Mouse (Mus musculus): ENCODE measurements around the gene Mpv17. TPM values are rescaled to one million over a fixed set of nuclear protein-coding genes. Genes with fewer than 3 reads are reported as not detected.

Gene Mpv17
- 56.7 and 57.1 TPM in 2 replicates for polyA plus RNA-seq (2015; fragmentation: Nextera tagmentation; extraction: Ambion mirVana)

DNA sequence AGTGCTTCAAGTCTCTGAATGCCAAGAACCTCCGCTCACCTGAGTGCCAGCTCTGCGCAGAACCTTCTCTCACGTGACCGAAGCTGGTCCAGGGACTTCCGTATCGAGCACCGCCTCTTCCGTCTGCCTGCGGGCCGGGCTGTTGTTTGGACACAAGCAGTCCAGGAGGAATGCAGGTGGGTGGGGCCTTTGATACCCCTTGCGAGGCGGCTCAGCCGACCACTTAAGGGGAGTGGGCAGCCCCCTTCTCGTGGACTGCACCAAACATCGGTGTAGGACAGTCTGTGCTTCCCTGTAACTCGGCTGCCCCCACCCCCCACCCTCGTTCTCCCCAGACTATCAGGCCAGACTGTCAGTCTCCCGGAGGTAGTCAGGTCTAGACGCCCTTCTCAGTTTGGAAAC lies at the start of gene Mpv17:
Gene Mpv17 (minus strand): TSS at position 100 of the 402 bp plus-strand sequence.
- Histone ChIP-seq H3K4me1 (peaks cover 14% of the 10 kb centered on the region), H3K27me3 (no peaks in the 10 kb centered on the region), H3K4me2 (peak within 1 kb of the TSS; percentile 79), H3K9me3 (replicated peaks) (no peaks in the 10 kb centered on the region), H3K27ac (peak within 1 kb of the TSS; percentile 51; the same call in 1 of the 2 replicates), H3K9ac (peak within 1 kb of the TSS; percentile 72), H3K4me3 (peak within 1 kb of the TSS; percentile 56), H3K36me3 (ENCODE audit: poor library complexity, severe bottlenecking) (peaks cover 41% of the 10 kb centered on the region)
- ATAC-seq, result peak; percentile 96
- WGBS, result under 1% methylated on average over 19 of the region's 19 CpGs

DNA sequence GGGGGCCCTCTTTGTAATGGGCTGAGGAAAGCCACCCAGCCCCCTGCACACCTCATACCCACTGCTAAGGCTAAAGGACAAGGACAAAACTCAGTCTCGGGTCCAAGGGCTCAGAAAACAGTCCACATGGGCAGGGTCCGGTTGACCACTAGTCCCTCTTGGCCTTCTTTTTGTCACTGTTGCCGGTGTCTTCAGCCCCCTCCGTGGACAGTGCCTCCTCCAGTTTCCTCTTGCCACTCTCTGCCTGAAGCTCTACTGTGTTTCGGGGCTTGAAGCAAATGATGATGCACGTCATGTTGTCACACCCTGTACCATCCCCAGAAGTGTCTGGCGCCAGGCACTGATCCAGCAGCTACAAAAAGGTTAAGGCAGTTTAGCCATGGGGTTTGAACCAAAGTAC lies 48.9 kb upstream of the Mpv17 start:
- no peak for ATAC-seq
- 83% methylated on average over 7 of the region's 7 CpGs for WGBS

DNA sequence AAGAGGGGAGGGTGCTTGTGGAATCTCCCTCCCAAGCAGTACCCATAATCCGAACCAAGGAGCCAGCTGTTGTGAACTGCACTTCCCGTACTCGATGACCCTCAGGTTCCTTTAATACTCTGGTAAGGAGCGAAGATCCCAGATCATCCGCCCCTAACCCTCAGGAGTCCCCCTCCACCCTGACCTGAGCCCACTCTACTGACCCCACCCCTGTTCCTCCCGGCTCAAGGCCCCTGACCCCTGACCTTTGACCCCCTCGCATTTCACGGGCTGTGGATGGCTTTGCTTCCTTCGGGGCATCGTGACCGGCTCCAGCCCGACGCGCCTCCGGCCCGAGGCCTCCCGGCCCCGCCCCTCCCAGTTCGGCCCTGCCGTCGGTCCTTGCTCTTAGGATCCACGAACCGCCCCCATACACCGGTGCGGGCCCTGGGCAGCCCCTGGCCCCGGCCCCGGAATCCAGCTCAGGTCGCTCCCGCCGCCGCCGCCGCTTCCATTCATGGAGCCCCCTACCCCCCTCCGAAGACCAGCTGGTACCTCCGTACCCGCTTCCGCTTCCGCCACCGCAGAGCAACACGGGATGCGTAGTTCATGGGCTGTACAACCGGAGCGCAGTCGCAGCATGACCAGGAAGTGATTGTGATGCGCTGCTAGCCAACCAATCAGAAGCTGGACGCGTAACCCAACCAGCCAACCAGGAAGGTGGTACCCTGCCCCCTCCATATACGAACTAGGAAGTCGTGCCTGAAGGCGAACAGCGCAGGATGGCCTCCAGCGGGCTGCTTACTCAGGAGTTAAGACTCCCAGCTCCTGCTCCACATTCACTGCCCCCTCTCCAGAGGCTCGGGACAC lies 47.9 kb upstream of the Mpv17 start, which contains the start of gene Zfp513:
Gene Zfp513 (minus strand): TSS at position 562 of the 849 bp plus-strand sequence.
- WGBS, result under 1% methylated on average over 53 of the region's 53 CpGs
- Histone ChIP-seq H3K9ac (peak within 1 kb of the TSS; percentile 89), H3K9me3 (replicated peaks) (peaks cover 5% of the 10 kb centered on the region), H3K4me3 (peak within 1 kb of the TSS; percentile 73), H3K4me2 (peak within 1 kb of the TSS; percentile 82), H3K4me1 (peaks cover 24% of the 10 kb centered on the region), H3K36me3 (ENCODE audit: poor library complexity, severe bottlenecking) (peaks cover 80% of the 10 kb centered on the region), H3K27ac (peak within 1 kb of the TSS; percentile 82), H3K27me3 (no peaks in the 10 kb centered on the region)
- ATAC-seq, result peak; percentile 97

More for the DNA sequence above, 48.9 kb upstream of the Mpv17 start:
- Histone ChIP-seq H3K4me2 (peak overlapping the region; percentile 70), H3K9ac (peak overlapping the region; percentile 61), H3K9me3 (replicated peaks) (peaks cover 5% of the 10 kb centered on the region), H3K36me3 (ENCODE audit: poor library complexity, severe bottlenecking) (peaks cover 80% of the 10 kb centered on the region), H3K27me3 (no peaks in the 10 kb centered on the region), H3K27ac (peak overlapping the region; percentile 82), H3K4me1 (peaks cover 24% of the 10 kb centered on the region), H3K4me3 (peak overlapping the region; percentile 73)

DNA sequence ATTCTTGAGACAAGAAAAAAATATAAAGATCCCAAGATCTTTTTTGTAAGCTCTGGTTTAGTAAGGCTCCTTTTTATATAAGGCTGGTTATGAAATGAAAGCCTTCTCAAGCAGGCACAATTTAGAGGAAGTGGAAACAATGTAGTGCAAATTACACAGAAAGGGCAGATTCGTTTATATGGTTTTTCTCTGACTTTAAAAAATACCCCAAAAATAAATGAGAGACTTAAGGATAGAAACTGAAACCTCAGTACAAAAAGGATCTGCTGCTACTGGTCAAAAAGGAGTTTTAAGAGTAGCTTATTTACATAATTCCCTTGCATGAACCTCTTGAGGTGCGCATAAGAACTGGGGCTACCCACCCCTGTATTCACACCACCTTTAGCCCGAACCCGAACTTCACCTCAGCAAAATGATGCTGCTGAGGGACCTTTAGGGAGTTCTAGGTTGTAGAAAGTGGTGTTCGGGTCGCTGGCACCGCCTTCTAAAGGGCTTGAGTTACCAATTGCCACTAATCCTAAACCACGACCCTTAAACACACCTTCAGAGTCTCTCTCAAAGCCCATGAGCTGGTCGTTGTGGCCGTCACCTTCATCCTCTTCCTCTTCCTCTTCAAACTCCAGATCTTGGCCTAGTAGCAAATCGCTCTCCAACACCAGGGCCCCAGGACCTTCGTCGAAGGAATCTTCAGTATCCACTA lies 47.1 kb upstream of the Mpv17 start:
- Histone ChIP-seq H3K4me1 (peaks cover 24% of the 10 kb centered on the region), H3K36me3 (ENCODE audit: poor library complexity, severe bottlenecking) (peaks cover 81% of the 10 kb centered on the region), H3K4me3 (peak overlapping the region; percentile 73), H3K9me3 (replicated peaks) (peaks cover 5% of the 10 kb centered on the region), H3K9ac (peak overlapping the region; percentile 89), H3K27ac (peak overlapping the region; percentile 79), H3K27me3 (no peaks in the 10 kb centered on the region), H3K4me2 (peak overlapping the region; percentile 82)
- 19% methylated on average over 13 of the region's 13 CpGs for WGBS
- ATAC-seq, result no peak

DNA sequence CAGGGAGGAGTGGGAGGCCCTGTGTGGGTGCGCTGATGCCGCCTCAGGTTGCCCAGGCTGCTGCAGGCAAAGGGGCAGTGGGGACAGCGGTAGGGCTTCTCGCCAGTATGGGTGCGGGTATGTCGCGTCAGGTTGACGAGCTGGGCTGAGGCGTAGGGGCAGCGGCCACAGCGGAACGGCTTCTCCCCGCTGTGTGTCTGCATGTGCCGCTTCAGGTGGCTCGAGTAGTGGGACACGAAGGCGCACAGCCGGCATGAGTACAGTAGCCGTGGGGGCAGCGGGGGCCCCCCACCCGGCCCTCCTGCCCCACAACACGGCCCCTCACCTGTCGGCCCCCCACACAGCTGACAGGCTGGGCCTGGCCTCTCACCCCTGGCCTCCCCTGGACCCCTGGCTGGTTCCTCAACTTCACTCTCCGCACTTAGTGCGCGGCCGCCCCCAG lies 46.3 kb upstream of the Mpv17 start:
- peak overlapping the region; percentile 26; the same call in 1 of the 2 replicates for H3K9ac ChIP-seq
- H3K9me3 ChIP-seq (replicated peaks), result peaks cover 5% of the 10 kb centered on the region
- H3K4me2 ChIP-seq, result peak overlapping the region; percentile 82
- H3K36me3 ChIP-seq (ENCODE audit: poor library complexity, severe bottlenecking), result peaks cover 81% of the 10 kb centered on the region
- H3K4me1 ChIP-seq, result peaks cover 24% of the 10 kb centered on the region
- H3K27ac ChIP-seq, result no peak overlapping the region
- no peak for ATAC-seq
- H3K4me3 ChIP-seq, result peak overlapping the region; percentile 3
- H3K27me3 ChIP-seq, result no peaks in the 10 kb centered on the region
- 92% methylated on average over 27 of the region's 27 CpGs for WGBS

DNA sequence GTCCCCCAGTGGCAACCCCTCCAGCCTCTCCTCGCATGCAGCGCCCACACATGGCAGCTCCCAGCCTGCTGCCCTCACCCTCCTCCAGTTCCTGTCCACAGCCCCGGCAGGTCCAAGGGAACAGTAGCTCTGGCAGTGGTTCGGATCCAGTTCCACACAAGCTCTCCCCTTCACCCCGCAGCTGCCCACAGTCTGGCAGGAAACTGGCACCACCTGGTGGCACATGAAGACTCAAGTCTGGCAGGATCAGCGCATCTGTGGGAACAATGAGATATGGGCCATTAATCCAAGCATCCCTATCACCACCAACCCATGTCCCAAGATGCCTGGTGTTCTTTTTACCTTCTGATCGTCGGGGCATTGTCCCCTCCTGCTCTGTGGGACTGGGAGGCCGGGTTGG lies 45.8 kb upstream of the Mpv17 start:
- H3K27ac ChIP-seq, result no peak overlapping the region
- H3K4me3 ChIP-seq, result peak overlapping the region; percentile 3
- no peak for ATAC-seq

DNA sequence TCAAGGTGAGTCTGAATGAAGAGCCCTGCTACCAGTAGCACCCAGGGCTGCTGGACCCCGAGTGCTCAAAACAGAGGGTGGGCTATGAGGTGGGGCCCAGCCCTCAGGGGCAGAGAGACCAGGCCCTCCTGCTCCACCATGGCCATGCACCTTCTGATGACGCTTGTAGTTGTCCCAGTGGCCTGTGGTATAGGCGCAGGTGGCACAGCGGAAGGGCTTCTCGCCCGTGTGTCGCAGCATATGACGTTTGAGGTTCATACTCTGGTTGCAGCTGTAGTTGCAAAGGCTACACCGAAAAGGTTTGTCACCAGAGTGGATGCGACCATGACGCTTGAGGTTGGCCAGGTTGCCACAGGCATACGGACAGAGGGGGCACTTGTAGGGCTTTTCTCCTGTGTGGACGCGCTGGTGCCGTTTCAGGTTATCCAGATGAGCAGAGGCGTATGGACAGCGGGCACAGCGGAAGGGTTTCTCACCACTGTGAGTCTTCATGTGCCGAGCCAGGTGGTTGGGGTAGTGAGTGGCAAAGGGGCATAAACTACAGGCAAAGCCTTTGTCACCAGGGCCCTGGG lies 45.4 kb upstream of the Mpv17 start:
- Histone ChIP-seq H3K4me1 (peaks cover 27% of the 10 kb centered on the region), H3K27me3 (no peaks in the 10 kb centered on the region), H3K9me3 (replicated peaks) (peaks cover 5% of the 10 kb centered on the region), H3K27ac (no peak overlapping the region), H3K4me2 (no peak overlapping the region), H3K36me3 (ENCODE audit: poor library complexity, severe bottlenecking) (peaks cover 81% of the 10 kb centered on the region), H3K9ac (no peak overlapping the region), H3K4me3 (peak overlapping the region; percentile 1; the same call in 1 of the 2 replicates)
- WGBS, result 93% methylated on average over 19 of the region's 19 CpGs
- no peak for ATAC-seq

More for the DNA sequence above, 45.8 kb upstream of the Mpv17 start:
- H3K36me3 ChIP-seq (ENCODE audit: poor library complexity, severe bottlenecking), result peaks cover 81% of the 10 kb centered on the region
- H3K4me1 ChIP-seq, result peaks cover 24% of the 10 kb centered on the region
- peaks cover 5% of the 10 kb centered on the region for H3K9me3 ChIP-seq (replicated peaks)
- H3K4me2 ChIP-seq, result no peak overlapping the region
- H3K27me3 ChIP-seq, result no peaks in the 10 kb centered on the region
- H3K9ac ChIP-seq, result no peak overlapping the region
- 87% methylated on average over 9 of the region's 9 CpGs for WGBS

DNA sequence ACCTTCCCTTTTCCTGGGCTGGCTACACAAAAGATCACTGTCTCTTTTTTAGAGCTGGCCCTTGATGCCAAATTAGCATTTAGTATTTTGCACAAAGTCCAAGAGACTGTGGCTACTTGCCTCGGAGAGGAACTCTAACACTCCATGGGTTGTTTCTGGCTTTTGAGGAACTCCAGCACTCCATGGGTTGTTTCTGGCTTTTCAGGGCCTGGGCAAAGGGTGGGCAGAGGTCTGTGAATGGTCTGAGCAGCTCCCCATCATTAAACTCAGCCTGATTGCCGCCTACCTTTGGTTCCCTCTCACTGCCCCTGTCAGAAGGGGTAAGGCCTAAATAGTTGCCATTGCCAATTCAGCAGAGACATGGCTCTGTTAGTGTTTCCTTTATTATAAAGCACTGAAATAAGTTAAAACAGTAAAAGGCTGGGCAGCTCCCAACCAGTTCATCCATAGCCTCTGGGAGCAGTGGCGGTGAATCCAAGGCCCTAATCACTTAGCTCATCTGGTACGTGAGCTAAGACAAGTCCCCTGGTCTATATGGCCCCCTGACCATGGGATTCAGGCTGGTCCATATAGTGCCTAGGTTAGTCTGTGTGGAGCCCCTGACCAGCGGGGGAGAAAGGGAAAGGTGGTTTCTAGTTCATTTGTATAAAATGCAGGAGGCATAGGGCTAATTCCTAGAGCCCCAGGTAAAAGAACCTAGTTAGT lies 44.7 kb upstream of the Mpv17 start:
- WGBS, result 84% methylated on average over 5 of the region's 5 CpGs
- H3K4me2 ChIP-seq, result no peak overlapping the region
- no peak overlapping the region for H3K27ac ChIP-seq
- peaks cover 34% of the 10 kb centered on the region for H3K4me1 ChIP-seq
- H3K9ac ChIP-seq, result no peak overlapping the region
- no peak overlapping the region for H3K4me3 ChIP-seq
- H3K36me3 ChIP-seq (ENCODE audit: poor library complexity, severe bottlenecking), result peaks cover 75% of the 10 kb centered on the region
- ATAC-seq, result no peak
- H3K9me3 ChIP-seq (replicated peaks), result peaks cover 5% of the 10 kb centered on the region
- no peaks in the 10 kb centered on the region for H3K27me3 ChIP-seq

DNA sequence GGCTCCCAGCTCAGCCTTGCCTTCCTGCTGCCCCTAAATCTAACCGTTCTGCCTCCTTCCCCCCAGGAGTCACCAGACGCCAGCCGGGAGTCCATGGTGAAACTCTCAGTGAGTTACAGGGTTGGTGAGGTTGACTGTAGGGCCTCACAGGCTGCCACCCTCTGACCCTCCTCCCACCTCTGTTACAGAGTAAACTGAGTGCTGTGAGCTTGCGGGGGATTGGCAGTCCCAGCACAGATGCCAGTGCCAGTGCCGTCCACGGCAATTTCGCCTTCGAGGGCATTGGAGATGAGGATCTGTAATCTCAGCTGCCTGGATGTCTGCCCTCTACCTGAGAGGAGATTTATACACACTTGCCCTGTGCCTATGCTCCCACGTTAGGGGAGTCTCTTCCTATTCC lies 44.1 kb upstream of the Mpv17 start:
- peaks cover 35% of the 10 kb centered on the region for H3K4me1 ChIP-seq
- no peak overlapping the region for H3K9ac ChIP-seq
- no peak for ATAC-seq
- H3K9me3 ChIP-seq (replicated peaks), result peaks cover 5% of the 10 kb centered on the region
- no peak overlapping the region for H3K27ac ChIP-seq
- no peaks in the 10 kb centered on the region for H3K27me3 ChIP-seq
- WGBS, result 90% methylated on average over 9 of the region's 9 CpGs
- peaks cover 69% of the 10 kb centered on the region for H3K36me3 ChIP-seq (ENCODE audit: poor library complexity, severe bottlenecking)
- no peak overlapping the region for H3K4me2 ChIP-seq
- H3K4me3 ChIP-seq, result no peak overlapping the region

DNA sequence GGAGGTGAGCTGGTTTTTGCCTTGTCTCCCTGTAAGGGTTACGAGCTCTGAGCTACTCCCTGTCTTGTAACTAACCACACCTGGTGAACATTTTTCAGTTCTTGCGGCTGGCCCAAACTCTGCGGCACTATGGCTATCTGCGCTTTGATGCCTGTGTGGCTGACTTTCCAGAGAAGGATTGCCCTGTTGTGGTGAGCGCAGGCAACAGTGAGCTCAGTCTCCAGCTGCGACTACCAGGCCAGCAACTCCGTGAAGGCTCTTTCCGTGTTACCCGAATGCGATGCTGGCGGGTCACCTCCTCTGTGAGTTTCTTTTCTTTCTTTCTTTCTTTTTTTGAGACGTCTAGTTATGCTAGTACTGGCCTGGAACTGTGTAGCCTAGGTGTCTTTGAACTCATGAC lies 43.0 kb upstream of the Mpv17 start:
- Histone ChIP-seq H3K4me2 (no peak overlapping the region), H3K36me3 (ENCODE audit: poor library complexity, severe bottlenecking) (peaks cover 63% of the 10 kb centered on the region), H3K9ac (no peak overlapping the region), H3K4me3 (no peak overlapping the region), H3K27ac (no peak overlapping the region), H3K9me3 (replicated peaks) (peaks cover 5% of the 10 kb centered on the region), H3K27me3 (no peaks in the 10 kb centered on the region), H3K4me1 (peaks cover 32% of the 10 kb centered on the region)
- WGBS, result 94% methylated on average over 12 of the region's 12 CpGs
- ATAC-seq, result no peak

DNA sequence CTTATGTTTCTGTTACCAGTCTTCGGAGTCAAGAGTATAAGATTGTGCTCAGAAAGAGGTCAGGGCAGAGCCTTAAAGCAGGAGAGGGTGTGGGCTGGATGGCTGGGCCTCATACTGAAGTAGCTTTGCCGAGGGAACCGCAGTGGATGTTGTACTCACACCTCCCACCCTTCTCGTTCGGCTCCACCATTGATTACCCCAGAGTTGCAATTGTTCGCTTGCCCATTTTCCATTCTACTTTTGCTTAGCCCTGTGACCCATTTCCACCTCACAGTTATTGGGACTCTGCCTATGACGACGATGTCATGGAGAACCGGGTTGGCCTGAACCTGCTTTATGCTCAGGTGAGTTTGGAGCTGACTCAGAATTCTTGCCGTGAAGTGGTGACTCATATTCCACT lies 42.2 kb upstream of the Mpv17 start:
- 94% methylated on average over 10 of the region's 10 CpGs for WGBS
- ATAC-seq, result no peak

More for the DNA sequence above, 42.2 kb upstream of the Mpv17 start:
- Histone ChIP-seq H3K4me3 (no peak overlapping the region), H3K9me3 (replicated peaks) (peaks cover 5% of the 10 kb centered on the region), H3K9ac (no peak overlapping the region), H3K36me3 (ENCODE audit: poor library complexity, severe bottlenecking) (peaks cover 67% of the 10 kb centered on the region), H3K27me3 (no peaks in the 10 kb centered on the region), H3K4me2 (no peak overlapping the region), H3K4me1 (peaks cover 37% of the 10 kb centered on the region), H3K27ac (no peak overlapping the region)

All from forebrain, embryonic 13.5 days (tissue).